Mouse (Mus musculus) cortical plate, adult 2 months (tissue): ENCODE data around the gene Adtrp.

Source experiments
- CTCF ChIP-seq: fragments of 200-500 bp; IDR thresholded peaks from 2 replicates; pipeline ENCODE4 v1.5.1; 2011; ENCODE audit warnings: mild to moderate bottlenecking, control low read depth, low read length; ENCODE audit not compliant: insufficient read depth; ENCODE audit errors: extremely low read depth
- POLR2A ChIP-seq: fragments of 200-500 bp; IDR thresholded peaks from 2 replicates; pipeline ENCODE4 v1.6.1; 2011; ENCODE audit warnings: mild to moderate bottlenecking, low read length, control low read depth; ENCODE audit not compliant: insufficient read depth; ENCODE audit errors: extremely low read depth

- TF ChIP-seq POLR2A = no peak
- no peak for TF ChIP-seq CTCF
These were observed 54.6 kb downstream of the Adtrp start for GRCm38 (mm10) chr13:41792849-41793248.
